Mouse (Mus musculus): ENCODE measurements around the gene Kansl1.

The Kansl1 gene

DNA sequence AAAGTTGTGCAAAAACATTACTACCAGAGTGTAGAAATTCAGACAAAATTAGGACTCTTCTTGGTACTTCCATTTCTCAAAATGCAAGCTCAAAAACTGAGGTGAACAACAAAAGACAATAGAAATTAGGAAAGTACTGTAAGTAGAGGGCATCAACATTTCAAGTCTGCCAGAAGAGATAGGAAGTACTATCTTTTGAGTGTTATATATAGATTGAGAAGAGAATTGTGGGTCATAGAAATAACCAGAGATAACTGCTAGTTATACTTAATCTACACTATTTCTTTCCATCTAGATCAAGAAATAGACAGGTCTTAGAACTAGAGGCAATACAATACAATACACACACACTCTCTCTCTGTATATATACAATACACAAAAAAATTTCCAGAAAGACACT, 30.2 kb downstream of the Kansl1 start:
- no peak for DNase-seq

- no peak for DNase-seq
These were observed 32.2 kb downstream of the Kansl1 start for GRCm38 (mm10) chr11:104436394-104436954.

DNA sequence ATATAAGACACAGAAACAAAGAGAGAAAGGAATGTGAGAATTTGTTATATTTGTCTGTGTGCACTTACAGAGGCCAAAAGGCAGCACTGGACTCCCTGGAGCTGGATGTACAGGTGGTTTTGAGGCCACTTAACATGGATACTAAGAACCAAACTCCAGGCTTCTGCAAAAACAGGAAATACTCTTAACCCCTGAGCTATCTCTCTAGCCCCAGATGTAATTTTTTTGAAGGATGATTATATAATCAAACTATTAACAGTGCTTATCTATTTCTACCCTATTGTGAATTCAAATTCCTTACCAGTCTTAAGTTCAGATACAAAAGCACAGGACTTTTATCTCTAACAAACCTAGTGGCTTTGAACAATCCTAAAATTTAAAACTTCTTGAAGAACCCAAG, 32.9 kb downstream of the Kansl1 start:
- DNase-seq: no peak

- DNase-seq: no peak
These were observed 33.5 kb downstream of the Kansl1 start for GRCm38 (mm10) chr11:104435141-104435540.

GRCm38 (mm10) chr11:104432251-104432650, 36.4 kb downstream of the Kansl1 start:
- DNase-seq: no peak

DNA sequence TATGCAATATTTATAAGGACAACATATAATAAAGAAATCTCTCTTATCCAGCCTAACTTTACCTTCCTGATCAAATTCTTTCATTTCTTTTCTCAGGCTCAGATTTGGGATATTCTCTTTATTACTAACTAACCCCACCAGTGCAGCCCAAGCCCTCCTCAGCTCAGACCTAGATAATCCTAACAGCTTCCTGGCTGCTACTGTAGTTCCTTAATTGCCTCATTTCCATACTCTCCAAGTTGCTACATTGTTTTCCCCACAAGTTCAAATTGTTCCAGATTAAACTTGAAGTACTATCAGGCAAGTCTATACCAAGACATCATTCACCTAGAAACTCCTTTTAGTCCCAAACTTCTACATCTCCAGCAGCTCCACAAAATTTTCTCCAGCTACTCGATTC, 36.9 kb downstream of the Kansl1 start:
- no peak for DNase-seq

GRCm38 (mm10) chr11:104424727-104425416, 43.8 kb downstream of the Kansl1 start:
- DNase-seq: peak; percentile 30 to 60

GRCm38 (mm10) chr11:104412254-104412653, 56.4 kb downstream of the Kansl1 start:
- no peak for DNase-seq

- peak in 1 of 2 experiments; percentile 31 for DNase-seq
These were observed 61.3 kb downstream of the Kansl1 start for GRCm38 (mm10) chr11:104407391-104407790.

DNA sequence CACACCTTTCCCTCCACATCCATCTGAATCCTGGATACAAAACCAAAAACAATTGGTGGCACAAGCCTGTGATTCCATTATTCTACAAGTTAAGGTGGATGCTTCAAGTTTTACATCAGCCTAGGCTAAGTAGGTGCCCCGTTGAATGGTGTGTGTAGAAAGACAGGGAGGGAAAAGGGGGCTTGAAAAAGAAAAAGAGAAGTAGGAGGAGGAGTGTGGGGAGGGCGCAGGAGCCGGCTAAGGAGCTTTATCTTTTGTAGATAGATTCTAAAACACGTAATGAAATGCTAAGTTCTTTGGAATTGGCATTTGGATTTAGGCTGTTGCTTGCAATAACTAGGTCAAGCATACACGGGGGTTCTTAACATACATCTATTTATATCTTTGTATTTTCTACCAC, 67.7 kb downstream of the Kansl1 start:
- DNase-seq: no peak

DNA sequence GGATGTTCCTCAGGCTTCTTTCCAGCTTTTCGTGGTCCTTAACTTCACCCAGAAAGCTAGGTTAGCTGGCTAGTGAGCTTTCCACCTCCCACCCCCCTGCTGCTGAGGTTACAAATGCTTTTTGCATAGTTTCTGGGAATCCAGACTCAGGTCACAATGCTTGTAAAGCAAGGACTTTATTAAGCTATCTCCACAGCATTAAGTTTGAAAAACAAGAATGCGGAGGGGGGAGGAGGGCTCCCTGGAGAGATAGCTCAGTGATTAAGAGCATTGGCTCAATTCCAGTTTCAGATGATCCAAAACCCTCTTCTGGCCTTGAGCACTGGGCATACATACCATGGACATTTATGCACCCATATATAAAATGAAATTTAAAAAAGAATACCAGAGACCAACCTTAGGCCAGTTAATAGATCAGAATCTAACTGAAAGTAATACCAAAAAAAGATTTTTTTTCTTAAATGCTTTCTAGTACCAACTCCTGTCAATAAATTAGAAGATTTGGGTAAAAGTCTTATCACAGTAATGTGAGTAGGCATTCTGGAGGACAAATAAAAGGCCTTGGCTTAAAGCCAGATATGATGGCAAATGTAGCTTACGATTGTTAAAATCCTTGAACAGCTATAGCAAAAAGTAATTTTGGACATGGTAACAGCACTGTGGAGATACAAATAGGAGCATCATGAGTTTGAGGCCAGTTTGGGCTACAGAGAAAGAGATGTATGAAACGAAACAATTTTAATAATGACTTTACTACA, 69.0 kb downstream of the Kansl1 start:
- DNase-seq: peak; percentile 22 to 41

GRCm38 (mm10) chr11:104395648-104396047, 73.0 kb downstream of the Kansl1 start:
- no peak for DNase-seq

DNA sequence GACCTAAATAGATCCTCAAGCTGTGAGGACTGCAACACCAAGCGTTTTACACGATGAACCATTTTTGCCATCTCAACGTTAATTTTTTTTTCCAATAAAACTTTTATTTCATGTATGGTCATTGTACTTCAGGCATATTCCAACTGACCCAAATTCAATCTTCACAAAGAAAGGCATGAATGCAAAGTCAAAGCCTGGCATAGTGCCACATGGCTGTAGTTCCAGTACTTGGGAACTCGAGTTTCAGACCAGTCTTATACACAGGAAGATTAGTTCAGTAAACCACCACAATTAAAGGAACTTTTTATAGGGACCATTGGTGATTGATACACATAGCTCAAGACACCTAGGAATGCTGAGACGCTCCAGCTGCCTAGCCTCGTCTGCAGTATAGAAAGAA, 75.5 kb downstream of the Kansl1 start:
- DNase-seq: peak; percentile 32 to 48

DNA sequence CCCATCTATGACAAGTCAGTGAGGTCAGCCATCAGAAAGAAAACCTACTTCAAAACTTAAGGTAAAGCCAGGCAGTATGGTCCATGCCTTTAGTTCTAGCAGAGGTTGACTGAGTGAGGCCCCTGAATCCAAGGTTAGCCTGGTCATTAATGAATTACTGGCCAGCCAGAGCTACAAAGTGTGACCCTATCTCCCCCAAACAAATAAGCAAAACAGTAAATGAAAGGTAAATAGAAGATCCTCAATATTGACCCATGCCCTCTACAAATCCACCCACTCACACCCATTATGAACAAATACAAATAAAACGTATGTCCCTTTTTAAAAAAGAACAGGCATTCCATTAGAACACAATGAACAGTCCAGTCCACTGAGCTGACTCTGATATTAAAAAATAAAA, 76.5 kb downstream of the Kansl1 start:
- DNase-seq: no peak

- DNase-seq: no peak
These were observed 81.4 kb downstream of the Kansl1 start for GRCm38 (mm10) chr11:104387284-104387683.

DNA sequence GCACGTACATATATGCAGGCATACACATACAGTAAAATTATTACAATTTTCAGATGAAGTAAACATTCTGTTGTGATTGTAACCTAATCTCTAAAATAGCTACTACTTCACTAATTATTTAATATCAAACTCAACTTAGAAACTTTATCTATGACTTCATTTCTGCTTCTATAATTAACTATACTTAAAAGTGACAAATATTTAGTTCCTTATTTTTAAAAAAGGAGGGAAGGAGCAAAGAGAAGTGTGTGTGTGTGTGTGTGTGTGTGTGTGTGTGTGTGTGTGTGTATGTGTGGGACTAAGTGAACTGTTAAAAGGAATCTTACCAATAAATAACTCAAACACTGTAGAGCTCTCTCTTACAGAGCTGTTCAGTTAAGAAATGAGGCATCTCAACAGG, 82.1 kb downstream of the Kansl1 start:
- no peak for DNase-seq

DNA sequence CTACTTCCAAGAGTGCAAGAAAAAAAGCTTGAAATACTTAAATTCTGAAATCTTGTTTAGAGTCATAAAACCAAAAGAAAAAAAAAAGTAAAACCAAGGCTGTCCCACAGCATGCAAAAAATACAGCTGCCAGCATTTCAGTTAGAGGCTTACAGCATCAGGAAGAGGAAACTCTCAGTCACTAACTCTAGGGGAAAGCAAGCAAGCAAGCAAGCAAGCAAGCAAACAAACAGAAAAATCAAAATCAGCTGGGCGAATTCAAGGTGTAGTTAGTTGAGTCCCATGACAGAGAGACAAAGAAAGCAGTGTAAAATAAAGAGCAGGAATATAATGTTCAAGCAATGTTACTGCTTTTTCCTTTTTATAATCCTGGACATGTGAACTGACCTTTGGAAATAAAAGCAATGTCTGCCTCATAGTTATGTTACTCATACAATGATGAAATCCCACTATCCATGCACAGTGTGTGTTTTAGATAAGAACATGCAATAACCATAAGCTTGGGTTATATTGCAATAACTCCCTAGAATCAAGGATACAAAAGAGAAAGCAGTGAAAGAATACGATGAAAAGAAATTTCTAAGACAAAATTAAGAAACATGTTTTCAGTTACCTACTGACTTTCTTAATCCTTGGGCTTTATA, 85.4 kb downstream of the Kansl1 start:
- no peak for DNase-seq

DNA sequence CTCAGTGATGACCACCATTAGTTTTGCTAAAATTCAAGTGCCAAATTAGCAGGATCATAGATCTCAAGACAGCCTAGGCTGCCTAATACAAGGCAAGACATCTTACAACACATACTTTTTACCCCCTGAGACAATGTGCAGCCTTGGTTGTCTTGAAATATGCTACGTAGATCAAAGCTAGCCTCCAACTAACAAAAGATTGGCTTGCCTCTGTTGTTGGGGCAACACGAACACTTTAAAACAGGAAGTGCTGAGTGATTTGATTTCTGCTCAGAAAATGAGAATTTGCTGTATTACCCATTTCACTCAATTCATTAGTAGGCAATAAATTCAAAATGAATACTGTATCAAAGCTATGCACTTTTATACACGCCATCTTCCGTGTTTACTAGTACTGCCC, 86.8 kb downstream of the Kansl1 start:
- no peak for DNase-seq

- DNase-seq: peak; percentile 25 to 45
These were observed 89.0 kb downstream of the Kansl1 start for GRCm38 (mm10) chr11:104379635-104380034.

- DNase-seq: no peak
These were observed 92.4 kb downstream of the Kansl1 start for GRCm38 (mm10) chr11:104376291-104376690.

GRCm38 (mm10) chr11:104367486-104368190, 101.0 kb downstream of the Kansl1 start:
- DNase-seq: no peak

DNA sequence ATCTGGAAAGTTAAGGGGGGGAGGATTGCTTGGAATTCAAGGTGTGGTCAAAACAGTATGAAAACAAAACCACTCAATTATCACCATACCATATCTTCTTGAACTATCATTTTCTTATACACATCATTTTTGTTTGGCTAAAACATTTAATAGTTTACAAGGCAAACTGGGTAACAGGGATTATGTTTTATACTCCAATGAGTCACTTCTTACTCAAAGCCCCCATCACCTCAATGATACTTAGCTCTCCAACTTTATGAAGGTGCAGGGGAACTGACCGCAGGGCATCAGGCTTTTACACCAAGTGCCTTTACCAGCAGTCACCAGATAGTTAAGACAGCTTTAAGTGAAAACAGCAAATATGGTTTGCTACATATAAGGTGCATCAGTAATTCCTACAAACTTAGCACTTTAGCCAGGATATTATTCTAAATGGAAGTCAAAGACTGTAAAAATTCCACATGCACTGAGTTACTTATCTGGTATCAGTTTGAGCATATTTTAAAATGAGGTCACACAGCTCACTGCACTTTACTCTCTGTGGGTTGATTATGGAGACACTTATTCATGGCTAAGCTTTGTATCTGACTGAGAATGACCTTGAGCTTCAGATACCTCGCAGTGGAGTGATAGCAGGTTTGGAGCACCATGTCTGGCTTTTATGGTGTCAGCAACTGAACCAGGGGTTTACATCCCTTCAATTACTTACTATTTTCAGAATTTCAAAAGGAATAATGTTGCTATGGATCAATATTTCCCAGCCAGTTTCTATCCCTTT, 104.6 kb downstream of the Kansl1 start:
- no peak for DNase-seq
